Mouse (Mus musculus) layer of hippocampus, postnatal 36 days (tissue): ENCODE results near the gene Mios. TPM values are rescaled to one million over a fixed set of nuclear protein-coding genes. Genes with fewer than 3 reads are reported as not detected.

ENCODE experiments used
- DNase-seq, 2 experiments: peaks; one replicate each; pipeline ENCODE4 v3.0.0; 2022
- total RNA-seq, 2 experiments: library from RNA; stranded (reverse); gene quantifications; 2 replicates each; pipeline ENCODE4 v1.2.3; 2021

Mios gene
- total RNA-seq, 2 experiments from 2014 or later, result 25.5 TPM

- DNase-seq, result no peak
Measured at GRCm38 (mm10) chr6:8278426-8279002, 69.5 kb downstream of the Mios start.

GRCm38 (mm10) chr6:8283255-8283654, 74.2 kb downstream of the Mios start:
- DNase-seq, result no peak

GRCm38 (mm10) chr6:8285401-8285960, 76.5 kb downstream of the Mios start:
- no peak for DNase-seq

Other genes with a start within 250 kb of the Mios start
- under 1 TPM; 0.22 to 0.23 TPM for gene Col28a1, start 16.6 kb upstream of the Mios start, total RNA-seq
- 10 to 100 TPM; 13.7 to 17.8 TPM for gene Rpa3, start 50.0 kb downstream of the Mios start, total RNA-seq
- 10 to 100 TPM; 30.7 to 39.7 TPM for gene Umad1, start 50.1 kb downstream of the Mios start, total RNA-seq
- gene Gm45062, start 50.2 kb downstream of the Mios start, total RNA-seq, result 1 to 10 TPM in 1 of 2 experiments, not detected in 1; 2.2 TPM